Mouse (Mus musculus) c-Kit-positive CD71-positive TER-119-positive erythroid progenitor cells, embryonic 14.5 days (primary cell): ENCODE results near the gene Tcte2.
"Not testable (repeated sequence)": the region's sequence is repeated elsewhere in the genome, so short reads cannot be mapped to it uniquely, and the experiment has no call there.

Experiments used
- DNase-seq: peaks from one replicate; pipeline ENCODE4 v3.0.0-alpha.2; 2013; ENCODE audit warnings: low spot score

Gene Tcte2

GRCm38 (mm10) chr17:13682378-13683026 is 79.1 kb downstream of the Tcte2 start:
- DNase-seq, result no peak

- no peak for DNase-seq
Observed at GRCm38 (mm10) chr17:13681686-13682085, 79.9 kb downstream of the Tcte2 start.

GRCm38 (mm10) chr17:13681126-13681525 is 80.5 kb downstream of the Tcte2 start:
- DNase-seq, result no peak

GRCm38 (mm10) chr17:13680318-13680717 is 81.3 kb downstream of the Tcte2 start:
- DNase-seq, result no peak

- DNase-seq, result no peak
Observed at GRCm38 (mm10) chr17:13679725-13680124, 81.9 kb downstream of the Tcte2 start.

- DNase-seq, result no peak
Observed at GRCm38 (mm10) chr17:13677225-13678148, 84.1 kb downstream of the Tcte2 start.

GRCm38 (mm10) chr17:13676099-13676498 is 85.5 kb downstream of the Tcte2 start:
- DNase-seq, result not testable (repeated sequence)

- DNase-seq, result no peak
Observed at GRCm38 (mm10) chr17:13675630-13676029, 86.0 kb downstream of the Tcte2 start.

- no peak for DNase-seq
Observed at GRCm38 (mm10) chr17:13674695-13675306, 86.8 kb downstream of the Tcte2 start.

- no peak for DNase-seq
Observed at GRCm38 (mm10) chr17:13671732-13672131, 89.9 kb downstream of the Tcte2 start.

GRCm38 (mm10) chr17:13670227-13670626 is 91.4 kb downstream of the Tcte2 start:
- no peak for DNase-seq

- no peak for DNase-seq
Observed at GRCm38 (mm10) chr17:13669206-13669605, 92.4 kb downstream of the Tcte2 start.

GRCm38 (mm10) chr17:13668052-13669015 is 93.3 kb downstream of the Tcte2 start:
- no peak for DNase-seq

- DNase-seq, result no peak
Observed at GRCm38 (mm10) chr17:13667006-13667405, 94.6 kb downstream of the Tcte2 start.

- DNase-seq, result no peak
Observed at GRCm38 (mm10) chr17:13665731-13666130, 95.9 kb downstream of the Tcte2 start.

- no peak for DNase-seq
Observed at GRCm38 (mm10) chr17:13663386-13664166, 98.0 kb downstream of the Tcte2 start.
